Mouse (Mus musculus): ENCODE data around the gene Ddx47. TPM values are rescaled to one million over a fixed set of nuclear protein-coding genes. Genes with fewer than 3 reads are reported as not detected.

The Ddx47 gene
- total and polyA plus RNA-seq, 3 experiments, result 102 to 117 TPM; not detected in 1

DNA sequence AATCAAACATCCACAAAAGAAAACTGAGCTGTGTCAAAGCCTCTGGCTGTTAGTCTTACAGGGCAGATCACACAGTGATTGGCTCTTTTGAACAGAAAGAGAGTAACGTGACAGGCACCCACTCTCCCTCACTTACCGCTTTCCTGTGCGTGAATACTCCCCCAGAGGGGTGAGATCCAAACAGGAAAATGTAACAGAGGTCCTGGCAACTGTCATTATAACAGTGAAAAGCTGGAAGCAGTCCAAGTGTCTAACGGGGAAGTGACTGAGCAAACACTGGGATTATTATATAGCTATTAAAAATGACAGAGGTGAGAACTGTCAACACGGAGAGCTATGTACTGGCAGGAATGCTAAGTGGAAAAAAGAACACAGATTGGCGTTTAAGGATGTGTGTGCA, 34.8 kb upstream of the Ddx47 start:
- Histone ChIP-seq H3K4me1 (ENCODE audit: control insufficient read depth in 1 of 2, insufficient read depth in 2 of 2, low read length in 2 of 2) (peaks cover 0 to 7% of the 10 kb centered on the region in 2 experiments; a peak in 3 of 4 replicates), H3K27ac (ENCODE audit: control insufficient read depth, low read depth, low read length) (no peak overlapping the region), H3K27me3 (ENCODE audit: control insufficient read depth in 1 of 2, insufficient read depth in 2 of 2, low read length in 2 of 2) (no peaks in the 10 kb centered on the region), H3K9ac (ENCODE audit: control insufficient read depth, low read depth, low read length, poor library complexity, severe bottlenecking) (no peak overlapping the region), H3K4me3 (ENCODE audit: control insufficient read depth in 1 of 2, insufficient read depth in 1 of 2, low read depth in 2 of 2, low read length in 2 of 2) (no peak overlapping the region), H3K36me3 (ENCODE audit: control insufficient read depth in 1 of 2, insufficient read depth in 2 of 2, low read length in 2 of 2) (peaks cover 0 to 5% of the 10 kb centered on the region in 2 experiments; a peak in 1 of 4 replicates), H3K79me2 (ENCODE audit: control insufficient read depth, insufficient read depth, low read length, poor library complexity) (no peaks in the 10 kb centered on the region), H3K9me3 (replicated peaks; ENCODE audit: insufficient read depth, low read length) (no peaks in the 10 kb centered on the region)
- TF ChIP-seq POLR2A (IDR thresholded peaks at IDR 0.05; ENCODE audit: control insufficient read depth in 1 of 2, insufficient read depth in 1 of 2, low read depth in 1 of 2, low read length in 2 of 2, poor library complexity in 1 of 2) (no peak), HCFC1 (IDR thresholded peaks at IDR 0.05; ENCODE audit: low read depth, low read length) (no peak), GABPA (IDR thresholded peaks at IDR 0.05; ENCODE audit: low read depth, low read length) (no peak), POLR2AphosphoS5 (IDR thresholded peaks at IDR 0.05; ENCODE audit: borderline replicate concordance, low read depth, low read length) (no peak), CHD1 (IDR thresholded peaks at IDR 0.05; ENCODE audit: low read depth, low read length) (no peak), MAFK (IDR thresholded peaks at IDR 0.05; ENCODE audit: borderline replicate concordance, low read depth, low read length) (no peak), USF2 (IDR thresholded peaks at IDR 0.05; ENCODE audit: borderline replicate concordance in 1 of 2, insufficient read depth in 1 of 2, low read depth in 1 of 2, low read length in 2 of 2) (no peak), MAZ (IDR thresholded peaks at IDR 0.05; ENCODE audit: low read depth, low read length) (no peak), ELF1 (IDR thresholded peaks at IDR 0.05; ENCODE audit: low read depth, low read length) (no peak), JUND (IDR thresholded peaks at IDR 0.05; ENCODE audit: low read depth, low read length) (no peak), EP300 (IDR thresholded peaks at IDR 0.05; ENCODE audit: low read depth in 1 of 2, low read length in 2 of 2) (no peak)
- DNase-seq (ENCODE audit: low read depth, low spot score), result peak; percentile 22

DNA sequence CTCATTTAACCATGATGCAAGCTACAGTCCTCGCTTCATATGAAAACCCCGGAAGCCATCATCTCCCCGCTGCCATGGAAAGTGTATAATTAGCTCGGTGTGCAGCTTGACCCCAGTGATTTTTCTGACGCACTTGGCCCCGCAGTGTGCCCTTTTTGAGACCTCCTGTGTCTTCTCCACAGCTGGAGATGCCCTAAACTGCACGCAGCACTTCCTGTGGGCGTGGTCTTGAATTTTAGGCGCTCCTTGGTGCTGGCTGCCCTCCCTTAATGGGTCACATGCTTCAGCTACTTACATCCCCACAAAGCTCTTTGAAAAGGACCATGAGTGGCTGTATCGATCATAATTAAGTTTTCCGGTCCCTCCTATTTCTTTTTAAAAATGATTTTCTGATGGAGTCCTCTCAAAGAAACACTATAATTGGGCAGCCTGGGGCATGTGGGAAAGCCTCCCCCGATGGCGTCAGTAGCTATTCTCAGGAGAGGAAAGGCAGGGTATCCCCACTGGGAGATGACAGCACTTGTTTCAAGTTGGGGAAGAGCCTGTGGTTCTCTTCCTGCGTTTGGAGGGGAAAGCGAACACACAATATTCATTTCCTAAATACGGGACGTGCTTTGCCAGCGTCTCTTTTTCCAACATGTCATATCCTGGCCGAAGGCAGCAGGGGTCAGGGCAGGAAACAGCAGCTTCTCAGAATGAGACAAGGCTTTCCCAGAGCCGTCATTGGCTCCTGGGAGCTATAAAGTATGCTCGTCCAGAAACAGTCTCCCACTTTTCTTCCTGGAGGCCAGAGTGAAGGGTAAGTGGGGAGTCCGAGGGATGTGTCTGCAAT, 30.0 kb upstream of the Ddx47 start, which contains the start of gene Apold1:
Apold1 (plus strand) TSS at position 488 of the 832 bp plus-strand sequence.
- Histone ChIP-seq H3K36me3 (ENCODE audit: control insufficient read depth in 1 of 2, insufficient read depth in 2 of 2, low read length in 2 of 2) (peaks cover 0 to 10% of the 10 kb centered on the region in 2 experiments; a peak in 2 of 4 replicates), H3K9ac (ENCODE audit: control insufficient read depth, low read depth, low read length, poor library complexity, severe bottlenecking) (no peak within 1 kb of the TSS), H3K9me3 (replicated peaks; ENCODE audit: insufficient read depth, low read length) (no peaks in the 10 kb centered on the region), H3K27me3 (ENCODE audit: control insufficient read depth in 1 of 2, insufficient read depth in 2 of 2, low read length in 2 of 2) (no peaks in the 10 kb centered on the region), H3K4me3 (ENCODE audit: control insufficient read depth in 1 of 2, insufficient read depth in 1 of 2, low read depth in 2 of 2, low read length in 2 of 2) (no peak within 1 kb of the TSS), H3K79me2 (ENCODE audit: control insufficient read depth, insufficient read depth, low read length, poor library complexity) (no peaks in the 10 kb centered on the region; the same call in 1 of the 2 replicates), H3K27ac (ENCODE audit: control insufficient read depth, low read depth, low read length) (no peak within 1 kb of the TSS), H3K4me1 (ENCODE audit: control insufficient read depth in 1 of 2, insufficient read depth in 2 of 2, low read length in 2 of 2) (peaks cover 4 to 22% of the 10 kb centered on the region in 2 experiments)
- TF ChIP-seq USF1 (IDR thresholded peaks at IDR 0.05; ENCODE audit: low read depth, low read length), result peak; percentile 37; the same call in 1 of the 2 replicates
- TF ChIP-seq POLR2AphosphoS2 (IDR thresholded peaks at IDR 0.05; ENCODE audit: low read length), result no peak
- peak; percentile 45 for DNase-seq (ENCODE audit: low read depth, low spot score)
